Mouse (Mus musculus) CD4-positive, CD25-positive, alpha-beta regulatory T cell (primary cell): ENCODE data around the gene Selenot. TPM values are rescaled to one million over a fixed set of nuclear protein-coding genes. Genes with fewer than 3 reads are reported as not detected.

ENCODE experiments used
- polyA plus RNA-seq: library from polyadenylated mRNA; unstranded; fragments of 100-300 nt; shearing (Covaris generic); gene quantifications from one replicate; pipeline ENCODE4 v1.2.1, GENCODE M21; 2017

The Selenot gene
- polyA plus RNA-seq, result 24.1 TPM

DNA sequence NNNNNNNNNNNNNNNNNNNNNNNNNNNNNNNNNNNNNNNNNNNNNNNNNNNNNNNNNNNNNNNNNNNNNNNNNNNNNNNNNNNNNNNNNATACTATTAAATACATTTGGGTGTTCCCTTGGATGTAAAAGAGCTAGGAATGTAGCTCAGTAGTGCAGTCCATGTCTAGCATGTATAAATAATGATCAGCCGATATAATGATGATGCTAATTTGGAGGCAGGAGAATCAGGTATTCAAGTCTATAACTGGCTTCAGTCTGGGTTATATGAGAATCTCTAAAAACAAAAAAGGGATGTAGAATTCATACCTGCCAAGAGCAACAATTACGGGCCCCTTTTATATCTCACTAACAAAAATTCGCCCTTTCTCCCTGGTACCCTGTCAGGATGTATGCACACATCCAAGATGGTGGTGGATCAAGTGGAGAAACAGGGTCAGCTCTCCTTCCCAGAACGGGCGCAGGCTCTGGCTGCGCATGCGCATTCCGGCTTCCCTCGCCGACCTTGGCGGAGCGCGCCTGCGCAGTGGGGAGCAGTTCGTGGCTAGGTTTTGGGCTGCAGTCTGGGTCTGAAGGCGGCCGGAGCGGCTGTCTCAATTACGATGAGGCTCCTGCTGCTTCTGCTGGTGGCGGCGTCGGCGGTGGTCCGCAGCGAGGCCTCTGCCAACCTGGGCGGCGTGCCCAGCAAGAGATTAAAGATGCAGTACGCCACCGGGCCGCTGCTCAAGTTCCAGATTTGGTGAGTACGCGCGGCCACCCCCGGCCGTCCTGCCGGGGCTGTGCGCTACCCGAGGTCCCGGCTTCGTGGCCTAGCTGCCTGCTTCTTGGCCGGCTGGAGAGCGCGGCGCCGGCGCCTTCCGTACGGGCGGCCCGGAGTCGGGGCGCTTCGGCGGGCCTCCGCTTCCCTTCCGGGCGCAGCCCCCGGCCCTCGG lies at the start of gene Selenot:
Selenot (plus strand) TSS at position 500 of the 930 bp plus-strand sequence.

DNA sequence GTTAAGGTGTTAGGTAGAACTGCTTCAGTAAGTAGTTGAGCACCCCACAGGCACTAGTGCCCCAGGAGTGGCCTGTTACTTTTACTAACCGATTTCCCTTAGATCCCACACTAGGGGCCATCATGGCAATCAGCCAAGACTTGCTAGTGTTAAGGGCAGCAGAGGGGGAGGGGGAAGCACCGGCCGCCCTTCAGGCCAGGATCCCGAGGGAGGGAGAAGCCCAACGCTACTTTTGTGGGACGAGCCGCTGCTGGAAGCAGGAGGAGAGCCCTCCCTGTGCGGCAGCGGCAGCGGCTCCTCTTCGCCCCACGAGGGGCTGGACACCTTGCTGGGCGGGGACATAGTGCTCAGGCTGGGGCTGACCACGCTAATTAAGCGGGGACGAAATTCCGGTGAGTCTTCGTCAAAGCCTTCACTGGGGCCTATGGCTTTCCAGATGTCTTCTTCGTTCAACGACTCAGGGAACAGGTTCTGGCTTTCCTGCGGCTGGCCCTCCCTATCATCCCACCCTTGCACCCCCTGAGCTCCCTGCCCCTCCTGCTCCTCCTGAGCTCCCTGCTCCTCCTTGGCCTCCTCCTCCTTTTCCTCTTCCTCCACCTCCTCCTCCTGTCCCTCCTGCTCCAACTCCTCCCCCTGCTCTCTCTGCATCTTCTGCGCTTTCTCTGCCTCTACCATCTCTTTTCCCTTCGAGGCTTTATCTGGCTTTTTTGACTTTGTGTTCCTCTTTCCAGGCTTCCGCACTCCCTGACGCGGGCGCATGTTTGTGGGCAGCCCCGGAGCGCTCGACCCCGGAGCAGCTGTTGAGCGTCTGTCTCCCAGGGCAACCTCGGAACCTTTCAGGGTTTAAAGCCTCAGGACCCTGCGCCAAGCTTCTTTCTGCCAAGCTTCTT lies 60.2 kb downstream of the Selenot start, which contains the start of gene Erich6:
Erich6 (minus strand) TSS at position 802 of the 890 bp plus-strand sequence.

Other genes with a start within 250 kb of the Selenot start
- 41.6 TPM for gene Tsc22d2, start 161.9 kb upstream of the Selenot start, polyA plus RNA-seq
- gene Eif2a, start 50.8 kb upstream of the Selenot start, polyA plus RNA-seq, result 30.3 TPM
- 142 TPM for gene Serp1, start 50.7 kb upstream of the Selenot start, polyA plus RNA-seq
- gene Erich6, start 60.6 kb downstream of the Selenot start, polyA plus RNA-seq, result not detected
- 12.1 TPM for gene Siah2, start 115.8 kb downstream of the Selenot start, polyA plus RNA-seq
- gene Mindy4b-ps, start 245.7 kb downstream of the Selenot start, polyA plus RNA-seq, result not detected